Mouse (Mus musculus) limb, embryonic 14.5 days (tissue): ENCODE data around the gene Hist1h2bj. TPM values are rescaled to one million over a fixed set of nuclear protein-coding genes. Genes with fewer than 3 reads are reported as not detected.
A peak's percentile ranks its signal among the peaks of the same experiment; 100 is the strongest.

Experiments used
- ATAC-seq: fragments of 200-750 bp; cut with Nextera tagmentation; 2 replicates; pipeline ENCODE4 v1.8.0; 2017; ENCODE audit warnings: low read depth, moderate number of reproducible peaks, moderate TSS enrichment; ENCODE audit not compliant: low FRiP score
- DNase-seq: peaks from one replicate; pipeline ENCODE4 v3.0.0-alpha.2; 2015; ENCODE audit warnings: low spot score
- H3K27ac ChIP-seq: fragments of 300-500 bp; sonication (generic); replicated peaks from 2 replicates; pipeline ENCODE4 v1.5.1; 2014; ENCODE audit warnings: low read depth, mild to moderate bottlenecking, low read length, moderate library complexity, mixed read lengths
- H3K27me3 ChIP-seq: fragments of 300-500 bp; sonication (generic); 2 replicates; pipeline ENCODE4 v1.6.1; 2014; ENCODE audit warnings: low read length, mixed read lengths; ENCODE audit not compliant: control insufficient read depth, insufficient read depth
- H3K36me3 ChIP-seq: fragments of 300-500 bp; sonication (generic); 2 replicates; pipeline ENCODE4 v1.6.1; 2014; ENCODE audit warnings: mild to moderate bottlenecking, low read length, moderate library complexity, mixed read lengths; ENCODE audit not compliant: control insufficient read depth, insufficient read depth
- H3K4me1 ChIP-seq: fragments of 300-500 bp; sonication (generic); 2 replicates; pipeline ENCODE4 v1.6.1; 2014; ENCODE audit warnings: antibody characterized with exemption, low read length, mixed read lengths; ENCODE audit not compliant: control insufficient read depth, insufficient read depth
- H3K4me2 ChIP-seq: fragments of 300-500 bp; sonication (generic); replicated peaks from 2 replicates; pipeline ENCODE4 v1.6.1; 2014; ENCODE audit warnings: low read depth, mild to moderate bottlenecking, low read length, moderate library complexity; ENCODE audit not compliant: severe bottlenecking
- H3K4me3 ChIP-seq: fragments of 300-500 bp; sonication (generic); replicated peaks from 2 replicates; pipeline ENCODE4 v1.5.1; 2014; ENCODE audit warnings: low read length
- H3K9ac ChIP-seq: fragments of 300-500 bp; sonication (generic); 2 replicates; pipeline ENCODE4 v1.6.1; 2014; ENCODE audit warnings: mild to moderate bottlenecking, low read depth, low read length, moderate library complexity; ENCODE audit not compliant: severe bottlenecking
- H3K9me3 ChIP-seq: fragments of 300-500 bp; sonication (generic); 2 replicates; pipeline ENCODE4 v1.6.1; 2016; ENCODE audit warnings: low read length; ENCODE audit not compliant: control insufficient read depth
- POLR2A ChIP-seq: fragments of 200-500 bp; IDR thresholded peaks from 2 replicates; pipeline ENCODE4 v1.8.0; 2012; ENCODE audit warnings: inconsistent platforms, mild to moderate bottlenecking, moderate library complexity, borderline replicate concordance; ENCODE audit not compliant: insufficient read depth, insufficient read length; ENCODE audit errors: extremely low read depth
- WGBS: fragments of 180-500 bp; shearing (Covaris S2); extraction: QIAGEN DNeasy Blood & Tissue Kit; methylation state at CpG from one replicate; pipeline ENCODE4 v1.1.7; 2014; 5-methylcytosine and 5-hydroxymethylcytosine counted together
- polyA plus RNA-seq, 2 experiments: library from polyadenylated mRNA; depleted of rRNA in 1 of 2; stranded (reverse) in 1 of 2; unstranded in 1 of 2; fragments of >200 nt; fragmentation: Nextera tagmentation in 1 of 2; extraction: Ambion mirVana in 1 of 2; gene quantifications; 2 replicates each; pipeline versions ENCODE4 v1.2.1 to v1.2.3; 2012 to 2014

The Hist1h2bj gene
- polyA plus RNA-seq, 2 experiments: 10.3 to 20.7 TPM

GRCm38 (mm10) chr13:21996101-21996839 is 46.7 kb upstream of the Hist1h2bj start:
- Histone ChIP-seq H3K4me1 (peaks cover 4% of the 10 kb centered on the region; the same call in 1 of the 2 replicates), H3K4me3 (peak overlapping the region; percentile 31), H3K4me2 (peak overlapping the region; percentile 19), H3K27me3 (peaks cover 71% of the 10 kb centered on the region), H3K36me3 (no peaks in the 10 kb centered on the region), H3K9ac (no peak overlapping the region), H3K27ac (no peak overlapping the region), H3K9me3 (no peaks in the 10 kb centered on the region)
- DNase-seq: peak; percentile 31
- ATAC-seq: no peak
- WGBS: 4% methylated on average over 12 of the region's 12 CpGs
- TF ChIP-seq POLR2A: no peak

- H3K27me3 ChIP-seq: peaks cover 76% of the 10 kb centered on the region
- TF ChIP-seq POLR2A: no peak
- DNase-seq (no peak), ATAC-seq (no peak)
- H3K4me2 ChIP-seq: peak overlapping the region; percentile 19
- H3K36me3 ChIP-seq: no peaks in the 10 kb centered on the region
- WGBS: 3% methylated on average over 13 of the region's 13 CpGs
- H3K27ac ChIP-seq: no peak overlapping the region
- no peak overlapping the region for H3K9ac ChIP-seq
- H3K4me3 ChIP-seq: peak overlapping the region; percentile 13; the same call in 1 of the 2 replicates
- H3K4me1 ChIP-seq: peaks cover 4% of the 10 kb centered on the region; the same call in 1 of the 2 replicates
- no peaks in the 10 kb centered on the region for H3K9me3 ChIP-seq
Measured at GRCm38 (mm10) chr13:21996840-21997185, 46.2 kb upstream of the Hist1h2bj start.

- Histone ChIP-seq H3K27ac (no peak overlapping the region), H3K9ac (no peak overlapping the region), H3K9me3 (no peaks in the 10 kb centered on the region), H3K36me3 (no peaks in the 10 kb centered on the region), H3K27me3 (peaks cover 80% of the 10 kb centered on the region), H3K4me2 (peak overlapping the region; percentile 19; the same call in 1 of the 2 replicates), H3K4me1 (peaks cover 4% of the 10 kb centered on the region; the same call in 1 of the 2 replicates), H3K4me3 (peak overlapping the region; percentile 13; the same call in 1 of the 2 replicates)
- no peak for ATAC-seq
- TF ChIP-seq POLR2A: no peak
- DNase-seq: no peak
- under 1% methylated on average over 21 of the region's 21 CpGs for WGBS
Measured at GRCm38 (mm10) chr13:21997201-21997820, 45.7 kb upstream of the Hist1h2bj start.

GRCm38 (mm10) chr13:21997821-21998220 is 45.2 kb upstream of the Hist1h2bj start:
- H3K27ac ChIP-seq: no peak overlapping the region
- no peaks in the 10 kb centered on the region for H3K36me3 ChIP-seq
- H3K9me3 ChIP-seq: no peaks in the 10 kb centered on the region
- H3K4me3 ChIP-seq: no peak overlapping the region
- H3K4me2 ChIP-seq: no peak overlapping the region
- peaks cover 84% of the 10 kb centered on the region for H3K27me3 ChIP-seq
- peaks cover 4% of the 10 kb centered on the region; the same call in 1 of the 2 replicates for H3K4me1 ChIP-seq
- no peak overlapping the region for H3K9ac ChIP-seq
- 15% methylated on average over 4 of the region's 4 CpGs for whole genome bisulfite sequencing
- ATAC-seq (no peak), DNase-seq (no peak)
- no peak for TF ChIP-seq POLR2A

GRCm38 (mm10) chr13:21998412-21998811 is 44.6 kb upstream of the Hist1h2bj start:
- no peak for ATAC-seq
- WGBS: 19% methylated on average over 3 of the region's 3 CpGs

More at GRCm38 (mm10) chr13:21998412-21998811, 44.6 kb upstream of the Hist1h2bj start:
- H3K27me3 ChIP-seq: peaks cover 90% of the 10 kb centered on the region
- H3K27ac ChIP-seq: no peak overlapping the region
- no peak overlapping the region for H3K4me3 ChIP-seq
- no peak for TF ChIP-seq POLR2A
- H3K9me3 ChIP-seq: no peaks in the 10 kb centered on the region
- no peak overlapping the region for H3K4me2 ChIP-seq
- DNase-seq: no peak
- no peak overlapping the region for H3K9ac ChIP-seq
- H3K36me3 ChIP-seq: no peaks in the 10 kb centered on the region
- H3K4me1 ChIP-seq: peaks cover 4% of the 10 kb centered on the region; the same call in 1 of the 2 replicates
